Mouse (Mus musculus) MEL-GATA-1-ER (cell line): ENCODE results near the gene Ccl19.
"Not testable (repeated sequence)": the region's sequence is repeated elsewhere in the genome, so short reads cannot be mapped to it uniquely, and the experiment has no call there.

Source experiments
- DNase-seq: peaks from one replicate; pipeline ENCODE4 v3.0.0-alpha.2; 2012; ENCODE audit warnings: low read depth; ENCODE audit errors: extremely low read depth

The Ccl19 gene

GRCm38 (mm10) chr4:42756477-42756876 is at the start of gene Ccl19:
Gene Ccl19, minus strand, starts transcription at chr4:42756577.
- DNase-seq, result not testable (repeated sequence)

GRCm38 (mm10) chr4:42773893-42774292 is 17.5 kb upstream of the Ccl19 start, which contains the start of gene Ccl21a:
Gene Ccl21a, minus strand, starts transcription at chr4:42773993.
- DNase-seq, result not testable (repeated sequence)

GRCm38 (mm10) chr4:42735245-42735644 is 21.1 kb downstream of the Ccl19 start, which contains the start of gene 4930578G10Rik:
Gene 4930578G10Rik, plus strand, starts transcription at chr4:42735545.
- DNase-seq, result not testable (repeated sequence)
